Mouse (Mus musculus): Measurements from ENCODE around the gene 1700092M07Rik. TPM values are rescaled to one million over a fixed set of nuclear protein-coding genes. Genes with fewer than 3 reads are reported as not detected.

Gene 1700092M07Rik
- 10 to 100 TPM; 11.8 to 13.2 TPM for total RNA-seq (2023)

GRCm38 (mm10) chr19:8740603-8741002, at the start of gene 1700092M07Rik:
TSS of gene 1700092M07Rik (plus strand) at chr19:8740718.

GRCm38 (mm10) chr19:8722907-8723573, 17.5 kb upstream of the 1700092M07Rik start, which contains the start of gene Slc3a2:
TSS of gene Slc3a2 (minus strand) at chr19:8723369.

GRCm38 (mm10) chr19:8735389-8736159, 4.9 kb upstream of the 1700092M07Rik start, which contains the start of gene Wdr74:
TSS of gene Wdr74 (plus strand) at chr19:8735827.

GRCm38 (mm10) chr19:8741243-8741869, 838 bp downstream of the 1700092M07Rik start, which contains the start of gene Stx5a:
TSS of gene Stx5a (plus strand) at chr19:8741413.

GRCm38 (mm10) chr19:8756635-8757387, 16.3 kb downstream of the 1700092M07Rik start, which contains the start of gene Nxf1:
TSS of gene Nxf1 (plus strand) at chr19:8757073.

GRCm38 (mm10) chr19:8770567-8771270, 30.2 kb downstream of the 1700092M07Rik start, which contains the start of gene Tmem223:
TSS of gene Tmem223 (plus strand) at chr19:8770996.

GRCm38 (mm10) chr19:8774086-8774835, 33.7 kb downstream of the 1700092M07Rik start, which contains the start of gene Tmem179b:
TSS of gene Tmem179b (minus strand) at chr19:8774467.

GRCm38 (mm10) chr19:8786008-8786781, 45.7 kb downstream of the 1700092M07Rik start, which contains the start of gene Taf6l:
TSS of gene Taf6l (minus strand) at chr19:8786417.

Other genes with a start within 250 kb of the 1700092M07Rik start
- not detected for gene Slc22a8, start 149.5 kb upstream of the 1700092M07Rik start, total RNA-seq (2023)
- gene Slc22a6, start 122.7 kb upstream of the 1700092M07Rik start, total RNA-seq (2023), result not detected
- not detected for gene Chrm1, start 76.9 kb upstream of the 1700092M07Rik start, total RNA-seq (2023)
- gene Slc3a2, start 17.3 kb upstream of the 1700092M07Rik start, total RNA-seq (2023), result 100 to 1,000 TPM; 186 to 208 TPM
- gene Wdr74, start 4.9 kb upstream of the 1700092M07Rik start, total RNA-seq (2023), result 10 to 100 TPM; 87.5 to 97.1 TPM
- 100 to 1,000 TPM; 226 to 241 TPM for gene Stx5a, start 695 bp downstream of the 1700092M07Rik start, total RNA-seq (2023)
- gene Nxf1, start 16.4 kb downstream of the 1700092M07Rik start, total RNA-seq (2023), result 100 to 1,000 TPM; 459 to 471 TPM
- gene Tmem223, start 30.3 kb downstream of the 1700092M07Rik start, total RNA-seq (2023), result 10 to 100 TPM; 46.9 to 48.0 TPM
- gene Tmem179b, start 33.7 kb downstream of the 1700092M07Rik start, total RNA-seq (2023), result 10 to 100 TPM; 66.4 to 71.6 TPM
- 10 to 100 TPM; 13.8 to 17.4 TPM for gene Taf6l, start 45.7 kb downstream of the 1700092M07Rik start, total RNA-seq (2023)
- 10 to 100 TPM; 60.3 to 66.7 TPM for gene Polr2g, start 57.9 kb downstream of the 1700092M07Rik start, total RNA-seq (2023)
- 1 to 10 TPM in 1 of 2 experiments, under 1 TPM in 1; 0.99 to 1.1 TPM for gene Zbtb3, start 61.8 kb downstream of the 1700092M07Rik start, total RNA-seq (2023)
- gene Ttc9c, start 78.6 kb downstream of the 1700092M07Rik start, total RNA-seq (2023), result 10 to 100 TPM; 30.4 to 30.6 TPM
- gene Hnrnpul2, start 79.3 kb downstream of the 1700092M07Rik start, total RNA-seq (2023), result 100 to 1,000 TPM; 105 to 110 TPM
- gene AC129217.1, start 89.1 kb downstream of the 1700092M07Rik start, total RNA-seq (2023), result 10 to 100 TPM in 1 of 2 experiments, 1 to 10 TPM in 1; 2.4 to 17.5 TPM
- gene Bscl2, start 96.7 kb downstream of the 1700092M07Rik start, total RNA-seq (2023), result 10 to 100 TPM; 39.2 to 44.0 TPM
- not detected for gene Gng3, start 98.5 kb downstream of the 1700092M07Rik start, total RNA-seq (2023)
- 1 to 10 TPM in 1 of 2 experiments, under 1 TPM in 1; 0.96 to 1.5 TPM for gene Lrrn4cl, start 110.0 kb downstream of the 1700092M07Rik start, total RNA-seq (2023)
- gene Ubxn1, start 130.8 kb downstream of the 1700092M07Rik start, total RNA-seq (2023), result 100 to 1,000 TPM; 115 to 121 TPM
- gene Uqcc3, start 140.2 kb downstream of the 1700092M07Rik start, total RNA-seq (2023), result 10 to 100 TPM; 33.0 to 39.5 TPM
- gene Lbhd1, start 143.0 kb downstream of the 1700092M07Rik start, total RNA-seq (2023), result 10 to 100 TPM; 13.4 to 24.7 TPM
- not detected for gene Gm49403, start 143.2 kb downstream of the 1700092M07Rik start, total RNA-seq (2023)
- gene 1810009A15Rik, start 148.1 kb downstream of the 1700092M07Rik start, total RNA-seq (2023), result 10 to 100 TPM; 20.3 to 25.8 TPM
- 1 to 10 TPM; 1.9 to 4.8 TPM for gene Gm49416, start 148.2 kb downstream of the 1700092M07Rik start, total RNA-seq (2023)
- 10 to 100 TPM; 23.9 to 26.9 TPM for gene Ints5, start 152.3 kb downstream of the 1700092M07Rik start, total RNA-seq (2023)
- 100 to 1,000 TPM; 161 to 162 TPM for gene Ganab, start 157.4 kb downstream of the 1700092M07Rik start, total RNA-seq (2023)
- 10 to 100 TPM; 57.0 to 61.4 TPM for gene B3gat3, start 179.7 kb downstream of the 1700092M07Rik start, total RNA-seq (2023)
- 1 to 10 TPM; 5.8 to 6.1 TPM for gene Rom1, start 188.6 kb downstream of the 1700092M07Rik start, total RNA-seq (2023)
- gene Eml3, start 188.8 kb downstream of the 1700092M07Rik start, total RNA-seq (2023), result 10 to 100 TPM; 91.2 to 97.8 TPM
- gene Mta2, start 201.2 kb downstream of the 1700092M07Rik start, total RNA-seq (2023), result 100 to 1,000 TPM; 206 to 212 TPM
- gene Tut1, start 213.1 kb downstream of the 1700092M07Rik start, total RNA-seq (2023), result 10 to 100 TPM; 31.6 to 34.9 TPM
- gene Eef1g, start 226.3 kb downstream of the 1700092M07Rik start, total RNA-seq (2023), result 100 to 1,000 TPM; 615 to 678 TPM
- gene Ahnak, start 248.6 kb downstream of the 1700092M07Rik start, total RNA-seq (2023), result 100 to 1,000 TPM; 113 to 135 TPM

All from T-cell, adult 66 days (primary cell).